Mouse (Mus musculus) C3H10T1/2 (cell line): ENCODE measurements around the gene Olfr982. TPM values are rescaled to one million over a fixed set of nuclear protein-coding genes. Genes with fewer than 3 reads are reported as not detected.

Experiments used
- polyA plus RNA-seq, 2 experiments: library from polyadenylated mRNA; unstranded; fragments of >200 nt; fragmentation: generic; extraction: Trizol; gene quantifications; one replicate each; pipeline ENCODE4 v1.2.1; 2012; ENCODE audit warnings: missing spikeins in 2 of 2

Olfr982 gene
- not detected for polyA plus RNA-seq

GRCm38 (mm10) chr9:40073529-40073928, at the start of gene Olfr982:
Gene Olfr982 (plus strand): TSS chr9:40073829.

GRCm38 (mm10) chr9:40093495-40093894, 19.9 kb downstream of the Olfr982 start, which contains the start of gene Olfr983:
Gene Olfr983 (minus strand): TSS chr9:40093595.

GRCm38 (mm10) chr9:40114106-40114505, 40.5 kb downstream of the Olfr982 start, which contains the start of gene Olfr984:
Gene Olfr984 (minus strand): TSS chr9:40114206.

Other genes starting within 250 kb of the Olfr982 start
- not detected for gene Olfr971, start 237.0 kb upstream of the Olfr982 start, polyA plus RNA-seq
- not detected for gene Olfr972, start 207.4 kb upstream of the Olfr982 start, polyA plus RNA-seq
- not detected for gene Olfr229, start 166.5 kb upstream of the Olfr982 start, polyA plus RNA-seq
- not detected for gene Olfr974, start 136.3 kb upstream of the Olfr982 start, polyA plus RNA-seq
- gene Olfr975, start 121.8 kb upstream of the Olfr982 start, polyA plus RNA-seq = not detected
- not detected for gene Olfr976, start 112.7 kb upstream of the Olfr982 start, polyA plus RNA-seq
- not detected for gene Olfr978, start 81.7 kb upstream of the Olfr982 start, polyA plus RNA-seq
- not detected for gene Olfr979, start 70.4 kb upstream of the Olfr982 start, polyA plus RNA-seq
- not detected for gene Olfr980, start 64.2 kb upstream of the Olfr982 start, polyA plus RNA-seq
- gene Olfr981, start 52.4 kb upstream of the Olfr982 start, polyA plus RNA-seq = not detected
- not detected for gene Olfr983, start 19.8 kb downstream of the Olfr982 start, polyA plus RNA-seq
- gene Olfr984, start 40.4 kb downstream of the Olfr982 start, polyA plus RNA-seq = not detected
- not detected for gene Olfr985, start 56.4 kb downstream of the Olfr982 start, polyA plus RNA-seq
- gene Tmem225, start 74.3 kb downstream of the Olfr982 start, polyA plus RNA-seq = not detected
- gene Olfr986, start 107.1 kb downstream of the Olfr982 start, polyA plus RNA-seq = not detected
- 1 to 10 TPM in 1 of 2 experiments, under 1 TPM in 1; 0.29 to 1.5 TPM for gene Zfp202, start 118.5 kb downstream of the Olfr982 start, polyA plus RNA-seq
- gene Scn3b, start 195.4 kb downstream of the Olfr982 start, polyA plus RNA-seq = under 1 TPM in 1 of 2 experiments, not detected in 1; 0.01 TPM